Mouse (Mus musculus): ENCODE results near the gene Zbtb43. TPM values are rescaled to one million over a fixed set of nuclear protein-coding genes. Genes with fewer than 3 reads are reported as not detected.

Gene Zbtb43
- polyA plus RNA-seq, 1 experiment from 2014 or later, result 25.2 TPM

DNA sequence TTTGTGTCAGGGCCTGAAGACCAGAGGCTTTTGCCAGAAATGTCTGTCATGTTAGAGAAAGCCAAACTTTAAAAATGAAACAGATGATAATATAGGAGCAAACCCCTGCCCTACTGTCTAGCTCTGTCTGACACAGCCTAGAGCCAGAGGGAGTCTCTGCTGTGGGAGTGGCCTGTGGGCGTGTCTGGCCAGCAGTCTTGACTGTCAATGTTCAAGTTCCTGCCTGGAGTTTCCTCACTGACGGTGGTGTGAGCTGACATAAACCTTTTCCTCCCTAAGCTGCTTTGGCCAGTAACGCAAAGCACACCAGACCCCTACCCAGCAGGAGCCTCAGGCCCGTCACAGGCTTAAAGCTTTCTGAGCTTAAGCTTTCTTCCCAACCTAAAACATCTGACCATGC lies 16.2 kb downstream of the Zbtb43 start:
- Histone ChIP-seq H3K9me3 (no peaks in the 10 kb centered on the region), H3K27me3 (replicated peaks) (no peaks in the 10 kb centered on the region), H3K9ac (no peak overlapping the region), H3K4me1 (peaks cover 11% of the 10 kb centered on the region), H3K27ac (no peak overlapping the region), H3K4me3 (no peak overlapping the region), H3K4me2 (no peak overlapping the region), H3K36me3 (replicated peaks) (peaks cover 5% of the 10 kb centered on the region; the same call in 1 of the 2 replicates)
- WGBS, result 51% methylated on average over 4 of the region's 4 CpGs
- no peak for ATAC-seq (replicated peaks)

GRCm38 (mm10) chr2:33451038-33451978 lies 17.1 kb downstream of the Zbtb43 start:
- peaks cover 11% of the 10 kb centered on the region for H3K4me1 ChIP-seq
- no peak for ATAC-seq (replicated peaks)
- H3K4me3 ChIP-seq, result no peak overlapping the region
- H3K9ac ChIP-seq, result no peak overlapping the region
- peaks cover 5% of the 10 kb centered on the region; the same call in 1 of the 2 replicates for H3K36me3 ChIP-seq (replicated peaks)
- H3K27me3 ChIP-seq (replicated peaks), result no peaks in the 10 kb centered on the region
- H3K4me2 ChIP-seq, result no peak overlapping the region
- 88% methylated on average over 11 of the region's 11 CpGs for WGBS
- H3K27ac ChIP-seq, result no peak overlapping the region
- no peaks in the 10 kb centered on the region for H3K9me3 ChIP-seq

DNA sequence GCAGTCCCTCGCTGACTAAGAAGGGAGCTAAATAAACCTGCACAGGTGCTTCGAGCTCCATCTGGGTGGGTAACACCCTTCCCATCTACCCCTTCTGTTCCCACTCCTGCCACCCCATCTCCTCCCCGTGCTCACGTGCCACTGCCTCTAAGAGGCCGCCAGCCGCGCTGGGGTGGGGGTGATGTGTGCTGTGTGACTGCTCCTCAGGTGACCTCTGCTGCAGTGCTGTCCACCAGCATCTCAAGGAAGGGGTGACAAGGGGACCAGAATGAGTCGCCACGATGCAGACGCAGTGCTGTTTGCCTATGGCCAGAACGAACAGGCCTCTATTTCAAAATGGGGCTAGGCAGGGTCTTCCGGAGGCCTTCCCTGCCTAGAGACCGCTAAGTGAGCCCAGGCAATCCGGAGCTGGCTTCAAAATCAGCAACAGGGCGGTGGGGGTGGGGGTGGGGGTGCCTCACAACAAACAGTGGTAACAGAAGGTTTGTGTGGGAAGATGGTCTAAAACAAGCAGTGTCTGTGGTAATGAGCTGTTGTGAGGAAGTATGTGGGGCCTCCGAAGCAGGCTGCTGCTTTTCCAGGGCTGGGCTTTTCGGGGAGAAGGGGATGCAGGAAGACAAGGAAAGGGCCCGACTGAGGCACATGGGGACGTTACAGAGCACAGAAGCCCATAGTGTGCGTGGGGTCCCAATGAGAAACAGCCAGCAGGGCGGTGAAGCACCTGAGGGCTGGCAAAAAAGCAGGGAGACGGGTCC lies 19.1 kb downstream of the Zbtb43 start:
- Histone ChIP-seq H3K4me2 (no peak overlapping the region), H3K4me1 (peaks cover 11% of the 10 kb centered on the region), H3K27me3 (replicated peaks) (no peaks in the 10 kb centered on the region), H3K4me3 (no peak overlapping the region), H3K36me3 (replicated peaks) (peaks cover 5% of the 10 kb centered on the region; the same call in 1 of the 2 replicates), H3K27ac (no peak overlapping the region), H3K9ac (no peak overlapping the region), H3K9me3 (no peaks in the 10 kb centered on the region)
- no peak for ATAC-seq (replicated peaks)
- 89% methylated on average over 22 of the region's 22 CpGs for WGBS

GRCm38 (mm10) chr2:33446796-33447195 lies 21.6 kb downstream of the Zbtb43 start:
- Histone ChIP-seq H3K4me3 (no peak overlapping the region), H3K36me3 (replicated peaks) (0 out of 2 replicates have a peak, but pooled peaks cover 5% of the 10 kb centered on the region), H3K4me1 (no peaks in the 10 kb centered on the region), H3K9me3 (no peaks in the 10 kb centered on the region), H3K27ac (no peak overlapping the region), H3K9ac (no peak overlapping the region), H3K4me2 (no peak overlapping the region), H3K27me3 (replicated peaks) (no peaks in the 10 kb centered on the region)
- no peak for ATAC-seq (replicated peaks)
- 76% methylated on average over 1 of the region's 1 CpGs for WGBS

DNA sequence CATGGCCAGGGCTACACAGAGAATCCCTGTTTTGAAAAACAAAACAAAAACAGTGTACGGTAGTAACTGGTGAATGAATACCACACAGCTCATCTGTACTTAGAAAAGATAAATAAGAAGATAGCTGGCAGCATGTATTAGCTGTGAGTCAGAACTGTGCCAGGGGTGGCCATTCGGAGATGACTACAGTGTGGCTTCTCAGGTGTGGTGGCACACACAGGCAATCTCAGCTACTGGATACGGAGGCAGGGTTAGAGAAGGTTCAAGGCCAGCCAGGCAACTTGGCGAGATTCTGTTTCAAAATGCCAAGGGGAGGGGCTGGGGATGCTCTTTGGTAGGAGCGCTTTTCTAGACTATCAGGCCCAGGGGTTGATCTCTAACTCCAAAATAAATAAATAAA lies 22.6 kb downstream of the Zbtb43 start:
- H3K9me3 ChIP-seq, result no peaks in the 10 kb centered on the region
- 89% methylated on average over 5 of the region's 5 CpGs for WGBS
- ATAC-seq (replicated peaks), result no peak

GRCm38 (mm10) chr2:33444862-33445261 lies 23.5 kb downstream of the Zbtb43 start:
- 0 out of 2 replicates have a peak, but pooled peaks cover 5% of the 10 kb centered on the region for H3K36me3 ChIP-seq (replicated peaks)
- ATAC-seq (replicated peaks), result no peak
- no peak overlapping the region for H3K4me3 ChIP-seq
- H3K9ac ChIP-seq, result no peak overlapping the region
- H3K27ac ChIP-seq, result no peak overlapping the region
- no peaks in the 10 kb centered on the region for H3K27me3 ChIP-seq (replicated peaks)
- H3K4me2 ChIP-seq, result no peak overlapping the region
- H3K4me1 ChIP-seq, result peaks cover 10% of the 10 kb centered on the region
- H3K9me3 ChIP-seq, result no peaks in the 10 kb centered on the region

More for the DNA sequence above, 22.6 kb downstream of the Zbtb43 start:
- Histone ChIP-seq H3K4me1 (peaks cover 5% of the 10 kb centered on the region), H3K9ac (no peak overlapping the region), H3K27me3 (replicated peaks) (no peaks in the 10 kb centered on the region), H3K36me3 (replicated peaks) (0 out of 2 replicates have a peak, but pooled peaks cover 5% of the 10 kb centered on the region), H3K27ac (no peak overlapping the region), H3K4me3 (no peak overlapping the region), H3K4me2 (no peak overlapping the region)

DNA sequence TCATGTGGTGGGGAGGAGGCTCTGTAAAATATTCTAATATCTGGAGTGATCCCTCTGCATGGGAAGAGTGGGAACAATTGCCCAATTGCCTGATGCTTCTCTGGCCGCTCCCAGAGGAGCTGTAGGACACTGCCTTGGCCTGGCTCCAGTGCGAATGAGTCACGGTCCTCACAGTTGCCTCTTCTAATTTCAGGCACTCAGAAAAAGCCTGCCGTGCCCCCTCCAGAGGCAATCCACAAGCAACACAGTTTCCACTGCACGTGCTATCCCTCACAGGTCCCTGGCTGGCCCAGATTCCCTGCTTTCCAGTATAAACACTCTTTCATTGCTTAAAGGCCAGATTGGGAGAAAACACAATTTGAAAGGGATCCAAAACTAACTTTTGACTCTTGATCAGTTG lies 24.0 kb downstream of the Zbtb43 start:
- Histone ChIP-seq H3K4me2 (no peak overlapping the region), H3K4me1 (peaks cover 14% of the 10 kb centered on the region), H3K9me3 (no peaks in the 10 kb centered on the region), H3K4me3 (no peak overlapping the region), H3K36me3 (replicated peaks) (no peaks in the 10 kb centered on the region), H3K27me3 (replicated peaks) (no peaks in the 10 kb centered on the region), H3K27ac (no peak overlapping the region), H3K9ac (no peak overlapping the region)
- WGBS, result 37% methylated on average over 5 of the region's 5 CpGs
- ATAC-seq (replicated peaks), result no peak

- no peak overlapping the region for H3K9ac ChIP-seq
- no peaks in the 10 kb centered on the region for H3K9me3 ChIP-seq
- peaks cover 4% of the 10 kb centered on the region; the same call in 1 of the 2 replicates for H3K27me3 ChIP-seq (replicated peaks)
- no peak overlapping the region for H3K4me2 ChIP-seq
- ATAC-seq (replicated peaks), result no peak
- WGBS, result 55% methylated on average over 4 of the region's 4 CpGs
- H3K4me1 ChIP-seq, result peaks cover 16% of the 10 kb centered on the region
- H3K36me3 ChIP-seq (replicated peaks), result no peaks in the 10 kb centered on the region
- H3K27ac ChIP-seq, result no peak overlapping the region
- no peak overlapping the region for H3K4me3 ChIP-seq
Measured at GRCm38 (mm10) chr2:33442701-33443100, 25.7 kb downstream of the Zbtb43 start.

- no peaks in the 10 kb centered on the region for H3K9me3 ChIP-seq
- 22% methylated on average over 4 of the region's 4 CpGs for WGBS
- H3K4me1 ChIP-seq, result peaks cover 25% of the 10 kb centered on the region
- peaks cover 4% of the 10 kb centered on the region; the same call in 1 of the 2 replicates for H3K27me3 ChIP-seq (replicated peaks)
- H3K27ac ChIP-seq, result no peak overlapping the region
- no peak overlapping the region for H3K4me3 ChIP-seq
- peak; percentile 44; the same call in 1 of the 2 replicates for ATAC-seq (replicated peaks)
- H3K36me3 ChIP-seq (replicated peaks), result no peaks in the 10 kb centered on the region
- no peak overlapping the region for H3K9ac ChIP-seq
- H3K4me2 ChIP-seq, result no peak overlapping the region
Measured at GRCm38 (mm10) chr2:33440893-33441292, 27.5 kb downstream of the Zbtb43 start.

DNA sequence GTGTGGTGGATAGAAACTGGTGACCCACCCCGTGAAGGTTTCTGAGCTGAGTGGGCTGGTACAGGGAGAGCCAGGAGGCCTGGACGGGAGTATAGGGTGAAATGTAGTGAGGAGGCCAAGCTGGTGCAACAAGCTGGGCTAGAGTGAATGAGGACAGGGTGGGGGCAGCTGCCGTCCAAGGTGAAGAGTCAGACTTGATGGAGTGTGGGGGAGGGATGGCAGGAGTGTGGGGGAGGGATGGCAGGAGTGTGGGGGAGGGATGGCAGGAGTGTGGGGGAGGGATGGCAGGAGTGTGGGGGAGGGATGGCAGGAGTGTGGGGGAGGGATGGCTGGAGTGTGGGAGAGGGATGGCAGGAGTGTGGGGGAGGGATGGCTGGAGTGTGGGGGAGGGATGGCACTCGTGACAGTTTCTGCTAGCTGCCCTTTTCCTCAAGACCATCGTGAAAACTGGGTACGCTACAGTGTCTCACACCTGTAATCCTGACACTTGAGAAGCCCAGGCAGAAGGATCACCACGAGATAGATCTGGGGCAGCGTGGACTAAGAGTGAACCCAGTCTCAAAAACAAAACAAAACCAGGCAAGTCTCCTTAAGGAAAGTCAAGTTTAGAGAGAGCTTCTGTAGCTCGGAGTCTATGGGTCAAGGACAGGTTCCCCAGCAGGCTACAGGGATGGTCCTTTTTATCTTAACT lies 28.2 kb downstream of the Zbtb43 start:
- peaks cover 4% of the 10 kb centered on the region; the same call in 1 of the 2 replicates for H3K27me3 ChIP-seq (replicated peaks)
- WGBS, result 28% methylated on average over 9 of the region's 9 CpGs
- H3K27ac ChIP-seq, result no peak overlapping the region
- H3K36me3 ChIP-seq (replicated peaks), result no peaks in the 10 kb centered on the region
- H3K4me1 ChIP-seq, result peaks cover 33% of the 10 kb centered on the region
- H3K9me3 ChIP-seq, result no peaks in the 10 kb centered on the region
- H3K4me3 ChIP-seq, result no peak overlapping the region
- no peak for ATAC-seq (replicated peaks)
- no peak overlapping the region for H3K9ac ChIP-seq
- H3K4me2 ChIP-seq, result no peak overlapping the region

GRCm38 (mm10) chr2:33439471-33439881 lies 28.9 kb downstream of the Zbtb43 start:
- H3K4me3 ChIP-seq, result no peak overlapping the region
- no peak overlapping the region for H3K9ac ChIP-seq
- peaks cover 4% of the 10 kb centered on the region; the same call in 1 of the 2 replicates for H3K27me3 ChIP-seq (replicated peaks)
- no peaks in the 10 kb centered on the region for H3K36me3 ChIP-seq (replicated peaks)
- H3K4me2 ChIP-seq, result no peak overlapping the region
- H3K9me3 ChIP-seq, result no peaks in the 10 kb centered on the region
- peaks cover 34% of the 10 kb centered on the region for H3K4me1 ChIP-seq
- no peak for ATAC-seq (replicated peaks)
- 9% methylated on average over 8 of the region's 8 CpGs for WGBS
- no peak overlapping the region for H3K27ac ChIP-seq

GRCm38 (mm10) chr2:33438377-33438776 lies 30.0 kb downstream of the Zbtb43 start:
- no peak overlapping the region for H3K9ac ChIP-seq
- no peak overlapping the region for H3K4me2 ChIP-seq
- H3K4me1 ChIP-seq, result peaks cover 34% of the 10 kb centered on the region
- no peak for ATAC-seq (replicated peaks)
- no peaks in the 10 kb centered on the region for H3K9me3 ChIP-seq
- peaks cover 4% of the 10 kb centered on the region; the same call in 1 of the 2 replicates for H3K27me3 ChIP-seq (replicated peaks)
- H3K27ac ChIP-seq, result no peak overlapping the region
- no peaks in the 10 kb centered on the region for H3K36me3 ChIP-seq (replicated peaks)
- 27% methylated on average over 2 of the region's 2 CpGs for WGBS
- H3K4me3 ChIP-seq, result no peak overlapping the region
